Mouse (Mus musculus) A20 (cell line): Measurements from ENCODE around the gene Hipk4.
A peak's percentile ranks its signal among the peaks of the same experiment; 100 is the strongest.
"Not testable (repeated sequence)": the region's sequence is repeated elsewhere in the genome, so short reads cannot be mapped to it uniquely, and the experiment has no call there.

Experiments used
- DNase-seq: peaks from one replicate; pipeline ENCODE4 v3.0.0-alpha.2; 2011; ENCODE audit warnings: low read depth, low spot score

Hipk4 gene

DNA sequence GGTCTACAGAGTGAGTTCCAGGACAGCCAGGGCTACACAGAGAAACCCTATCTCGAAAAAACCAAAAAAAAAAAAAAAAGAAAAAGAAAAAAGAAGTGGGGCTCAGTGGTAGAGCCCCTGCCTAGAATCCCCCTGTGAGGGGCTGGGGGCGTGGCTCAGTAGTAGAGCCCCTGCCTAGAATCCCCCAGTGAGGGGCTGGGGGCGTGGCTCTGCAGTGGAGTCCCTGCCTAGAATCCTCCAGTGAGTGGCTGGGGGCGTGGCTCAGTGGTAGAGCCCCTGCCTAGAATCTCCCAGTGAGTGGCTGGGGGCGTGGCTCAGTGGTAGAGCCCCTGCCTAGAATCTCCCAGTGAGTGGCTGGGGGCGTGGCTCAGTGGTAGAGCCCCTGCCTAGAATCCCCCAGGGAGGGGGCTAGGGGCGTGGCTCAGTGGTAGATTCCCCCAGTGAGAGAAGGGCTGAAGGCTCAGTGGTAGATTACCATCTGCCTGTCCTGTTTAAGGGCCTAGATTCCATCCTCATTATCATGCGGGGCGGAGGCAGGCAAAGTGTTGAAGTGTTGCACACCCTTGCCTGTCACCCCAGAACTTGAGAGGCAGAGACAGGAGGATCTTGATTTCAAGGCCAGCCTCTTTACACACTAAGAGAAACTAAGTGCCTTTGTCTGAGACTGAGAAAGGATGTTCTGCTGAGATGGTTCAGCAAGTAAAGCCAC lies 28.3 kb upstream of the Hipk4 start:
- DNase-seq: not testable (repeated sequence)

- DNase-seq: no peak
Measured at GRCm38 (mm10) chr7:27499036-27499435, 24.0 kb upstream of the Hipk4 start, which contains the start of gene Prx. Gene Prx, plus strand, starts transcription at chr7:27499324.

- DNase-seq: no peak
Measured at GRCm38 (mm10) chr7:27501620-27502019, 21.4 kb upstream of the Hipk4 start.

GRCm38 (mm10) chr7:27506765-27507370 lies 16.2 kb upstream of the Hipk4 start:
- DNase-seq: peak; percentile 80

DNA sequence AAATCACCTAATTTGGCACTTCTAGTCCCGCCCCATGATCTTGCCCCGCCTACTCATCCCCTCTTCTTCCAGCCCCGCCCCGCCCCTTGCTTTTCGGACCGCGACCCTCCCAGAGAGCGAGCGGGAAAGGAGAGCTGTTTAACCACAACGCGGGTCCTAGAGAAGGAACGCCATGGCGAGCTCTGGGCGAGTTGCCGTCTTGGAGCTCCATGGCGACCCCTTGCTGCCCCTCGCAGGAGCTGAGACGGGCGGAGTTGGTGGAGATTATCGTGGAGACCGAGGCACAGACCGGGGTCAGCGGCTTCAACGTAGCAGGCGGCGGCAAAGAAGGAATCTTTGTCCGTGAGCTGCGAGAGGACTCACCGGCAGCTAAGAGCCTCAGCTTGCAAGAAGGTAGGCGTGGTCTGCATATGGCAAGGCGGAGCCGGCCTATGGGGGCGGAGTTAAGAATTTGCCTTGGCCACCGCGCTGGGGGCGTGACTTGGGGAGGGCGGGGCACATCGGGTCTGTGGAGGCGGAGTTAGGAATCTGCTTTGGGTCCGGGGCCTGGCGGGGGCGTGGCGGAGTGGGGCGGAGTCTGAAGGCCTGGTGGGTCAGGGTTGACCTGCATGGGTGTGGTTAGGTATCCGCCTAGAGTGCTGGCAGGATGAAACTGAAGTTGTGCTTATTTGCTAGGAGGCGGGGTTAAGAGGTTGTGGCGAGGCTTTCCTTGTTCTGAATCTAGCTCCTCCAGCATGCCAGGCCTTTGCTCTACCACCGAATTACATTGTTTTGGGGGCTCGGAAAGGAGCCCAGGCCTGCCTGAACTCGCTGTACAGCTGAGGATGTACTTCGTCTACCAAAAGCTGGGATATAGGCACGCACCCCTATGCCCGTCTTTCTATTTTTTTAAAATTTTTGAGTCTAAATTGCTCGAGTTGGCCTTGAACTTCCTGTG lies 15.1 kb upstream of the Hipk4 start:
- peak; percentile 99 for DNase-seq

DNA sequence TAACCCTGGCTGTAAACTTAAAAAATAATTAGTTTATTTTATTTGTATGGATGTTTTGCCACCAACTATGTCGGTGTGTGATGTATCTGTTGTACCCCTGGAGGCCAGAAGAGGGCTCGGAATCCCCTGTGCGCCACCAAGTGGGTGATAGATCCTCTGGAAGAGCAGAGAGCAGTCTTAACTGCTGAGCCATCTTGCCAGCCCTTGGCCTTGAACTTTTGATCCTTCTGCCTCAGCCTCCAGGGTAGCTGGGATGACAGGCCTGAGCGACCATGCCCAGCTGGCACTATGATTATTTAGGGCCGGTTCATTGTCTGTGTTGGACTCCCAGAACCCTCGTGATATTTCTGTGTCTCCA lies 14.4 kb upstream of the Hipk4 start:
- DNase-seq: peak; percentile 82

DNA sequence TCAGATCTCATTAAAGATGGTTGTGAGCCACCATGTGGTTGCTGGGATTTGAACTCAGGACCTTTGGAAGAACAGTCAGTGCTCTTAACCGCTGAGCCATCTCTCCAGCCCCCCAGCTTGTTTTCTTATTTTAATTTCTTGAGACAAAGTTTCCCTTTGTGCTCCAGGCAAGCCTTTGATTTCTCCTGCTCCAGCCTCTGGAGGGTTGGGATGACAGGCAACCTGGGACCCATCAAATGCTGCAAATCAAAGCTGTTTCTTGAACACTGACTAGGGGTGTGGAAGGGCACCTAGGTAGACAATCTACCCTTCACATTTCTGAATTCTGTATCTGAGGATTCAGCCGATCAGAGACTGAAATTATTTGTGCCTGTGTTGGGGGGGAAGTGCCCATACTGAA lies 12.3 kb upstream of the Hipk4 start:
- no peak for DNase-seq

GRCm38 (mm10) chr7:27514961-27515360 lies 8.1 kb upstream of the Hipk4 start:
- DNase-seq: no peak

DNA sequence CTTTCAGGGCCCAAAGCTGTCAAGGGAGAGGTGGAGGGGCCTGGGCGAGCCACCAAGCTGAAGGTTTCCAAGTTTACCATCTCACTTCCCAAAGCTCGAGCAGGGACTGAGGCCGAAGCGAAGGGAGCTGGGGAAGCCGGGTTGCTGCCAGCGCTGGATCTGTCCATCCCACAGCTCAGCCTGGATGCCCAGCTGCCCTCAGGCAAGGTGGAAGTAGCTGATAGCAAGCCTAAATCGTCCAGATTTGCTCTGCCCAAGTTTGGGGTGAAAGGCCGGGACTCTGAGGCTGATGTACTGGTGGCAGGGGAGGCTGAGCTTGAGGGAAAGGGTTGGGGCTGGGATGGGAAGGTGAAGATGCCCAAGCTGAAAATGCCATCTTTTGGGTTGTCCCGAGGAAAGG lies 4.8 kb upstream of the Hipk4 start:
- DNase-seq: no peak

DNA sequence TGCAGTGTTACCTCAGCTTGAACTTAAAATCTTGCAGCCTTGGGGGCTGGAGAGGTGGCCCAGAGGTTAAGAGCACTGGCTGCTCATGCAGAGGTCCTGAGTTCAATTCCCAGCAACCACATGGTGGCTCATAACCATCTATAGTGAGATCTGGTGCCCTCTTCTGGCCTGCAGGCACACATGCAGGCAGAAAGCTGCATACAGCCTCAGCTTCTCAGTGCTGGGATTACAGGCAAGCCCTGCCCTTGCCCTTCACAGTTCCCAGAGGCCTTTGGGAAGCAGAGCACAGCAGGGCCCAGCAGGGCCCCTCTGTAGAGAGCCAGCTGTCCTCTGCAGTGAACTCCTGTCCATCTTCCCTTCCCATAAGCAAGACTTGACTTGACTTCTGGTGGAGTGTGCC lies 3.0 kb upstream of the Hipk4 start:
- DNase-seq: peak; percentile 29

DNA sequence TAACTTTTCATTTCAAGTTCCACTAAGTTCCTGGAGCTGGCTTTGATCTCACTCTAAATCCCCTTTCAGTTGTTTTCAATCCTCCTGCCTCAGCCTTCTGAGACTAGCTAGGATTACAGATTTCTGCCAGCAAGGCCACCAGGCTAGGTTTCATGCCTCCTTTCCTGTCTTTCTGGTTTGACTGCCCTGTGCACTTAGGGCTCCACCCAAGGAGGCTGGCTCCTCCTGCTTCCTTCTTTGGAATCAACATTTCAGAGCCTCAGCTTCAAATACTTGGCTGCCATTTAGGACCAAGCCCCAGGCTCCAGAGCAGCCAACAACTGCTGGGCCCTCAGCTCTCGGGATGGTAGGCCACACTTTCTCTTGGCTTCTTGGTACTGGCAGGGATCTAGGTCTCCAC lies 2.5 kb upstream of the Hipk4 start:
- no peak for DNase-seq

DNA sequence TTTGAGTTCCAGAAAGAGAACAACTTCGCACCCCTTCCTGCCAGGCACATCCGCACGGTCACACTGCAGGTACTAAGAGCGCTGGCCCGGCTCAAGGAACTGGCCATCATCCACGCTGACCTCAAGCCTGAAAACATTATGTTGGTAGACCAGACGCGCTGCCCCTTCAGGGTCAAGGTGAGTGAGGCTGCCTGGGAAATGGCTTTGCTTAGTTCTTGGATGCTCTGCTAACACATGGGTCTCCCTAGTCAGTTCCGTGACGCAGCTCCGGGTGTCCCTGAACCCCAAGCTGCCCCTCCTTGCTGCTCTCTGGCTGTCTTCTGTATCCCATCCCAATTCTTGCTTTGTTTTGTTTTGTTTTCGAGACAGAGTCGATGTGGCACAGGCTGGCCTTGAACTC lies 738 bp downstream of the Hipk4 start:
- DNase-seq: no peak

- DNase-seq: peak; percentile 80
Measured at GRCm38 (mm10) chr7:27526039-27526827, 3.2 kb downstream of the Hipk4 start.

- DNase-seq: no peak
Measured at GRCm38 (mm10) chr7:27529070-27529469, 6.0 kb downstream of the Hipk4 start.

GRCm38 (mm10) chr7:27530937-27531336 lies 7.9 kb downstream of the Hipk4 start:
- DNase-seq: no peak

- DNase-seq: no peak
Measured at GRCm38 (mm10) chr7:27531707-27532106, 8.6 kb downstream of the Hipk4 start.

DNA sequence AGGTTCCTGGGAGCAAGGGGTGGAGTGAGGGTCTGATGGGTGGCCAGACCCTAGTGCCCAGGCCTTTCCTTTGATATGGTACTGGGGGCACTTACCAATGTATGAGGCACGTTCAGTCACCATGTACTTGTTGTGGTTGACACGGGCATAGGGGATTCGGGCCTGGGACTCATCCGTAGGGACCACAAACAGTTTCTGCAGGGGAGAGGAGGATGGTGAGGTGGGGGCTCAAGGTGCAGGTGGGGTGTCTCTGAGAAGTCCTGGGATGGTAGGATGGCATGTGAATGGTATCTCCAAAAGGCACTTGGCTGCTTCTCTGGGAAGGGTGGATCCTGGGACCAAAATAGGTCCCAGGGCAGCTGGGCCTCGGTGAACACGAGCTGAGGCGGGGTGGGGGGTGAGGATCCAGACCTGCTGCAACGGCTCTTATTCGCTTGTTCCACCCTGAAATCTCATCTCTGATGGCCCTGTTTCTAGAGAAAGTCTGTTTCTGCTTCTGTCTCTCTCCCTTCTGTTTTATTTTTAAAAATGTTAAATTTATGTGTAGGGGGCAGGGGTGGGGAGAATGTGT lies 9.5 kb downstream of the Hipk4 start:
- no peak for DNase-seq

- no peak for DNase-seq
Measured at GRCm38 (mm10) chr7:27535386-27535785, 12.3 kb downstream of the Hipk4 start.

DNA sequence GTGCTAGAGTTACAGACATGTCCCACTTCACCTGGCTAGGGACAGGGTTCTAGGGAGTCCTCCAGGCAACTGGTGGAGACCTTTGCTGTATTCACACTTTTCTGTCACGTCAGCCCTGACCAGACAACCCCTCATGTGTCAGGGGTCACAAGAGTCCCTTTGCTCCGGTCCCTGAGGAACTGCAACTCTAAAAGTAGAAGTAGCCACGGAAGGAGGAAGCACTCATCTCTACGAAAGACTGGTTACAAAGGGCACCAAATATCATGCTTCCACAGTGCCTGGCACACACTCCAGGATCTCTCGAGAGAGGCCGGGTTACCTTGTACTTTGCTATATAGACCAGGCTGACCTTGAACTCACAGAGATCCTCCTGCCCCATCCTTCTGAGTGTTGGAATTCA lies 13.6 kb downstream of the Hipk4 start:
- no peak for DNase-seq

GRCm38 (mm10) chr7:27537998-27538397 lies 14.9 kb downstream of the Hipk4 start:
- no peak for DNase-seq

- no peak for DNase-seq
Measured at GRCm38 (mm10) chr7:27538797-27539196, 15.7 kb downstream of the Hipk4 start.
